Mouse (Mus musculus) adrenal gland, adult 2 months (tissue): ENCODE measurements around the gene Ubac2. TPM values are rescaled to one million over a fixed set of nuclear protein-coding genes. Genes with fewer than 3 reads are reported as not detected.

Source experiments
- DNase-seq: peaks from one replicate; pipeline ENCODE4 v3.0.0; 2021
- polyA plus RNA-seq: library from polyadenylated mRNA; depleted of rRNA; stranded (reverse); fragments of >200 nt; gene quantifications from 2 replicates; pipeline ENCODE4 v1.2.3, GENCODE M21; 2012
- total RNA-seq, 2 experiments: library from RNA; stranded (reverse); gene quantifications; 2 replicates each; pipeline ENCODE4 v1.2.3; 2021

Ubac2 gene
- total and polyA plus RNA-seq, 3 experiments, result 30.4 to 69.0 (median 42.2) TPM

- DNase-seq, result no peak
Measured at GRCm38 (mm10) chr14:121970402-121970801, 92.0 kb downstream of the Ubac2 start.

- DNase-seq, result no peak
Measured at GRCm38 (mm10) chr14:121973114-121973513, 94.7 kb downstream of the Ubac2 start.

- DNase-seq, result no peak
Measured at GRCm38 (mm10) chr14:121981531-121981930, 103.1 kb downstream of the Ubac2 start.

- no peak for DNase-seq
Measured at GRCm38 (mm10) chr14:121983009-121983933, 104.9 kb downstream of the Ubac2 start.

- DNase-seq, result no peak
Measured at GRCm38 (mm10) chr14:121985477-121985876, 107.1 kb downstream of the Ubac2 start.

GRCm38 (mm10) chr14:121986028-121986427 lies 107.6 kb downstream of the Ubac2 start:
- no peak for DNase-seq

GRCm38 (mm10) chr14:121987287-121987686 lies 108.9 kb downstream of the Ubac2 start:
- DNase-seq, result peak; percentile 29

- DNase-seq, result no peak
Measured at GRCm38 (mm10) chr14:121987691-121988090, 109.3 kb downstream of the Ubac2 start.

GRCm38 (mm10) chr14:121989331-121989730 lies 110.9 kb downstream of the Ubac2 start:
- no peak for DNase-seq

GRCm38 (mm10) chr14:121989869-121990268 lies 111.4 kb downstream of the Ubac2 start:
- DNase-seq, result no peak

- DNase-seq, result no peak
Measured at GRCm38 (mm10) chr14:121990897-121991296, 112.5 kb downstream of the Ubac2 start.

- DNase-seq, result no peak
Measured at GRCm38 (mm10) chr14:121991921-121992320, 113.5 kb downstream of the Ubac2 start.

GRCm38 (mm10) chr14:121992395-121993280 lies 114.2 kb downstream of the Ubac2 start:
- DNase-seq, result no peak

GRCm38 (mm10) chr14:121993616-121994015 lies 115.2 kb downstream of the Ubac2 start:
- no peak for DNase-seq

GRCm38 (mm10) chr14:121994171-121994700 lies 115.8 kb downstream of the Ubac2 start:
- no peak for DNase-seq

- DNase-seq, result no peak
Measured at GRCm38 (mm10) chr14:121994846-121995556, 116.6 kb downstream of the Ubac2 start.

- DNase-seq, result no peak
Measured at GRCm38 (mm10) chr14:121995557-121995870, 117.1 kb downstream of the Ubac2 start.

- DNase-seq, result peak; percentile 55
Measured at GRCm38 (mm10) chr14:121996786-121997185, 118.4 kb downstream of the Ubac2 start.

- DNase-seq, result no peak
Measured at GRCm38 (mm10) chr14:121999455-121999854, 121.0 kb downstream of the Ubac2 start.

- DNase-seq, result no peak
Measured at GRCm38 (mm10) chr14:122000346-122001105, 122.1 kb downstream of the Ubac2 start.

GRCm38 (mm10) chr14:122002224-122002623 lies 123.8 kb downstream of the Ubac2 start:
- DNase-seq, result no peak
